Comparison of ENCODE assay signal across 16 mouse cellular contexts in genomic region chr13:40076236-40076635, GRCm38 (mm10).
DNase-seq lines count a peak whose midpoint lies in the region; ATAC-seq lines count a peak whose summit lies in the region.
"Had no signal": no experiment of that assay in that cellular context is flagged by ENCODE, and none has a peak within 500 bp of the region (broad histone marks: within the 10 kb centered on the region; RNA-seq: fewer than 3 reads in every experiment).

No protein-coding gene starts in this region.

- peak; percentile 74; the same call in 1 of the 2 replicates for ATAC-seq in cerebellum, adult (ENCODE audit: insufficient number of reproducible peaks, low FRiP score, low TSS enrichment)
- no peak for ATAC-seq in frontal cortex, adult (ENCODE audit: low TSS enrichment)
- ATAC-seq: CD4-positive, CD25-positive, alpha-beta regulatory T cell, adult 4 months; forebrain, embryonic 16.5 days; intestine, postnatal 0 days had no signal

- DNase-seq in cerebellum, postnatal 4 days (ENCODE audit: low spot score in 2 of 2), result no peak
- DNase-seq in cerebellum, adult 11-12 months, result peak; percentile 68
- DNase-seq in cerebellum, adult 9-10 months, result peak; percentile 80
- DNase-seq in cerebellum, postnatal 25 days, result peak; percentile 51 to 61
- no peak for DNase-seq in urinary bladder, adult 2 months (ENCODE audit: low spot score)
- DNase-seq in kidney, postnatal 14 days, result no peak
- DNase-seq: adrenal gland, adult 8-10 months; adrenal gland, postnatal 36 days; B cell, adult 2 months; gastrocnemius, postnatal 14 days; heart, adult 2 months had no signal

Comparison
In these comparisons a context has a peak if more than half of its experiments do, and no peak if none do; other contexts are left out.
1. DNase-seq: peak in cerebellum, adult 11-12 months (single experiment), cerebellum, adult 9-10 months (single experiment) and cerebellum, postnatal 25 days (2 of 2); none in cerebellum, postnatal 4 days (0 of 2), urinary bladder, adult 2 months (single experiment) and kidney, postnatal 14 days (single experiment).